Mouse (Mus musculus) kidney, postnatal 14 days (tissue): ENCODE measurements around the gene H2-Q1.
"Not testable (repeated sequence)": the region's sequence is repeated elsewhere in the genome, so short reads cannot be mapped to it uniquely, and the experiment has no call there.

Source experiments
- DNase-seq: peaks from one replicate; pipeline ENCODE4 v3.0.0; 2022; ENCODE audit warnings: mixed read lengths

Gene H2-Q1

GRCm38 (mm10) chr17:35342711-35343476 lies 22.7 kb downstream of the H2-Q1 start:
- peak; percentile 24 for DNase-seq

DNA sequence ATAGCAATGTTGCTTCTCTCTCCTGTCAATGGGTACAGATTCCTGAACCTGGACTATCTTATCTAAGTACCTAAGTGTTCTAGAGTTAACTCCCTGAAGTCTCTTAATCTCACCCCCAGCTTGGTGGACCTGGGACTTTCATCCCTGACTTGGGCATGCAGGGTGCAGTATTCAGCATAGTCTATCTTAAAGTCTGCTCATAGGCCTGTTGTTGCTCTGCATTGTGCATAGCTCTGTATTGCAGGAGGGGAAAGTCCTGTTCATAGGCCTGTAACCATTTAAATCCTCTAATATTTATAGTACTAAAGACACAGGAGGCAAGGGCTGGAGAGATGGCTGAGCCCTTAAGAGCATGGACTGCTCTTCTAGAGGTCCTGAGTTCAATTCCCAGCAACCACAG lies 27.5 kb downstream of the H2-Q1 start:
- not testable (repeated sequence) for DNase-seq

- DNase-seq, result not testable (repeated sequence)
These were observed 33.1 kb downstream of the H2-Q1 start for GRCm38 (mm10) chr17:35353275-35353674.

DNA sequence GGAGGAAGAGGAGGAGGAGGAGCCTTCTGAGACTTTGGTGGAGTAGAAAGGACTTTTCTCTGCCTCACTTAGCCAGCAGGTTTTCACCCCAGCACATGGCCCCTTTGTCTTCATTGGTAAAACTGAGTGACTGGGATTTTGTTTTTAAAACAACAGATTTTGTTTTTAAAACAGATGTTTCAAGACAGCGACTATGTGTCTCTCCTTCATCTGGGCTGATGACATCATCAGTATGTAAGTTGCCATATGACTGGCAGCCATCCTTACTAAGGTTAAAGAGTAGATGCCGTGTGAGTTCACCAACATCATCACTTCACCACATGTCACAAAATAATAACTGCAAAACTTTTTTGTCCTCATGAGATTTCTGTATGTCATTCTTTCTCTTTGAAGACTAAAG lies 33.9 kb downstream of the H2-Q1 start:
- DNase-seq, result no peak

DNA sequence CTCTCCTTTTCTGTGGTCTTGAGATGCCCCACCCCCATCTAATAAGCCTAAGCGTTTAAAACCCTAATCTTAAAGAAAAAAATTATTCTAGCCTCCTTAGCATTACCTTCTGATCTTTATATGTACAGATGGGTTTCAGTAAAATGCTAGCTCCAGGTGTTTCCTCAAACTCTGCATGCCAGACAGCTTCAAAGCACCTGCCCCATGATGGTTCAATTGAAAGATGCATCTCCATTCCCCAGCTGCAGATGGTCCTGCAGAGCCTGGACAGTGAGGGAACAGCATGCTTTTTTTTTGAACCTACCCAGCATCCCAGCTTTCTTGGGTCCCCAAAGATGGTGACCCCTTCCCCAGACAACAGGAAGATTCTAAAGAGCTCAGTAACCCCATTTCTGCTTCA lies 36.9 kb downstream of the H2-Q1 start:
- no peak for DNase-seq

DNA sequence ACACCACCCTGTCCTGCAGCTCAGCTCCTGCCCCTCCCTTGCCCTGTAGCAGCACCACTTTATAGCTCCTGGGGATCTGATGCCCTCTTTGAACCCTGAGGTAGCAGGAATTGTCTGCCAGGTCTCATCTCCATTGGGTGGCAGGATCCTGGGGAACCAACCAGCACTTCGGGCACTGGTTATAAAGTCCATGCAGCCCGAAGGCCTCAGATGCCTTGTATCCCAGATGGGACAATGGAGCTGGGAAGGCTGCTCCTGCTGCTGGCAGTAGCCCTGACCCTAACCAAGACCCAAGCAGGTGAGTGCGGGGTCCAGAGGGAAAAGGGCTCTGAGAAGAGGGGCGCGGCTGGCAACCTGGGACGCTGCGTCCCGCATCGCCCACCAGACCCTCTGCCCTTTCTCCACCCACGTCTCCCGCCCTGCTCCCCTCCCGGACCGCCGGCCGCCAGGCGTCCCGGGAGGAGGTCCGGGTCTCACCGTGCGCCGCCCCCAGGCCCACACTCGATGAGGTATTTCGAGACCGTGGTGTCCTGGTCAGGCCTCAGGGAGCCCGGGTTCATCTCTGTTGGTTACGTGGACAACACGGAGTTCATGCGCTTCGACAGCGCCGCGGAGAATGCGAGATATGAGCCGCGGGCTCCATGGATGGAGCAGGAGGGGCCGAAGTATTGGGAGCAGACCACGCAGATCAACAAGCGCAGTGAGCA lies 38.7 kb downstream of the H2-Q1 start:
- no peak for DNase-seq

GRCm38 (mm10) chr17:35359470-35359862 lies 39.3 kb downstream of the H2-Q1 start:
- no peak for DNase-seq
